Mouse (Mus musculus) kidney, postnatal 4 days (tissue): ENCODE measurements around the gene Rsbn1.

Experiments used
- DNase-seq, 2 experiments: peaks; one replicate each; pipeline ENCODE4 v3.0.0; 2021; ENCODE audit warnings: mixed read lengths in 2 of 2

Gene Rsbn1

GRCm38 (mm10) chr3:103960622-103961021 is 46.7 kb downstream of the Rsbn1 start:
- no peak for DNase-seq

- no peak for DNase-seq
These were observed 53.3 kb downstream of the Rsbn1 start for GRCm38 (mm10) chr3:103967231-103967630.

GRCm38 (mm10) chr3:103967861-103968691 is 54.2 kb downstream of the Rsbn1 start, which contains the start of gene Phtf1:
Gene Phtf1 (plus strand): TSS chr3:103968110.
- peak; percentile 89 to 94 for DNase-seq

- DNase-seq: no peak
These were observed 54.8 kb downstream of the Rsbn1 start for GRCm38 (mm10) chr3:103968701-103969100.

GRCm38 (mm10) chr3:103971157-103971556 is 57.2 kb downstream of the Rsbn1 start:
- DNase-seq: no peak

GRCm38 (mm10) chr3:103984556-103984955 is 70.6 kb downstream of the Rsbn1 start:
- no peak for DNase-seq

GRCm38 (mm10) chr3:103985194-103985593 is 71.3 kb downstream of the Rsbn1 start:
- DNase-seq: no peak

- DNase-seq: no peak
These were observed 74.0 kb downstream of the Rsbn1 start for GRCm38 (mm10) chr3:103987831-103988432.

- DNase-seq: no peak
These were observed 75.4 kb downstream of the Rsbn1 start for GRCm38 (mm10) chr3:103989352-103989751.

GRCm38 (mm10) chr3:103991271-103991670 is 77.4 kb downstream of the Rsbn1 start:
- DNase-seq: no peak

- no peak for DNase-seq
These were observed 84.8 kb downstream of the Rsbn1 start for GRCm38 (mm10) chr3:103998724-103999123.

- no peak for DNase-seq
These were observed 93.1 kb downstream of the Rsbn1 start for GRCm38 (mm10) chr3:104006896-104007466.

GRCm38 (mm10) chr3:104007479-104007878 is 93.6 kb downstream of the Rsbn1 start:
- peak; percentile 45 to 51 for DNase-seq

GRCm38 (mm10) chr3:104009924-104010662 is 96.2 kb downstream of the Rsbn1 start:
- DNase-seq: no peak

GRCm38 (mm10) chr3:104011972-104012371 is 98.1 kb downstream of the Rsbn1 start:
- DNase-seq: no peak
